Mouse (Mus musculus) Muller cell, postnatal 12 days (primary cell): Measurements from ENCODE around the gene Opcml.

Source experiments
- DNase-seq: peaks from one replicate; pipeline ENCODE4 v3.0.0-alpha.2; 2015; ENCODE audit errors: inconsistent ontology term

Opcml gene

GRCm38 (mm10) chr9:27842806-27843205 lies 52.2 kb downstream of the Opcml start:
- no peak for DNase-seq

- DNase-seq, result no peak
These were observed 81.0 kb downstream of the Opcml start for GRCm38 (mm10) chr9:27871624-27872023.

- DNase-seq, result no peak
These were observed 99.1 kb downstream of the Opcml start for GRCm38 (mm10) chr9:27889636-27890035.

- peak; percentile 68 for DNase-seq
These were observed 126.7 kb downstream of the Opcml start for GRCm38 (mm10) chr9:27917250-27917649.

- DNase-seq, result no peak
These were observed 132.9 kb downstream of the Opcml start for GRCm38 (mm10) chr9:27923495-27923894.

- no peak for DNase-seq
These were observed 133.6 kb downstream of the Opcml start for GRCm38 (mm10) chr9:27923945-27924825.

- DNase-seq, result no peak
These were observed 135.1 kb downstream of the Opcml start for GRCm38 (mm10) chr9:27925650-27926049.

GRCm38 (mm10) chr9:27937253-27937652 lies 146.7 kb downstream of the Opcml start:
- DNase-seq, result no peak

- no peak for DNase-seq
These were observed 147.1 kb downstream of the Opcml start for GRCm38 (mm10) chr9:27937660-27938059.

- peak; percentile 29 for DNase-seq
These were observed 154.9 kb downstream of the Opcml start for GRCm38 (mm10) chr9:27945323-27946010.

GRCm38 (mm10) chr9:27951110-27951509 lies 160.5 kb downstream of the Opcml start:
- peak; percentile 60 for DNase-seq

GRCm38 (mm10) chr9:27961682-27962081 lies 171.1 kb downstream of the Opcml start:
- no peak for DNase-seq

GRCm38 (mm10) chr9:27963385-27963784 lies 172.8 kb downstream of the Opcml start:
- peak; percentile 16 for DNase-seq

GRCm38 (mm10) chr9:27964902-27965550 lies 174.5 kb downstream of the Opcml start:
- DNase-seq, result peak; percentile 87

GRCm38 (mm10) chr9:27968266-27968665 lies 177.7 kb downstream of the Opcml start:
- no peak for DNase-seq

- DNase-seq, result no peak
These were observed 181.7 kb downstream of the Opcml start for GRCm38 (mm10) chr9:27972293-27972692.

GRCm38 (mm10) chr9:27982576-27982975 lies 192.0 kb downstream of the Opcml start:
- no peak for DNase-seq

- no peak for DNase-seq
These were observed 196.3 kb downstream of the Opcml start for GRCm38 (mm10) chr9:27986604-27987588.

GRCm38 (mm10) chr9:27991611-27992010 lies 201.0 kb downstream of the Opcml start:
- DNase-seq, result no peak

GRCm38 (mm10) chr9:27996536-27996935 lies 206.0 kb downstream of the Opcml start:
- DNase-seq, result no peak

GRCm38 (mm10) chr9:27998767-27999166 lies 208.2 kb downstream of the Opcml start:
- DNase-seq, result no peak
